Mouse (Mus musculus) ES-Bruce4 (cell line): ENCODE measurements around the gene Pcdh8. TPM values are rescaled to one million over a fixed set of nuclear protein-coding genes. Genes with fewer than 3 reads are reported as not detected.

ENCODE experiments used
- H3K27ac ChIP-seq: 2 replicates; pipeline ENCODE4 v1.5.1; 2012; ENCODE audit warnings: low read length, inconsistent platforms; ENCODE audit not compliant: insufficient read depth
- H3K27me3 ChIP-seq: 2 replicates; pipeline ENCODE4 v1.6.1; 2012; ENCODE audit warnings: mild to moderate bottlenecking, low read length, inconsistent platforms; ENCODE audit not compliant: control insufficient read depth, poor library complexity, insufficient read depth, severe bottlenecking
- H3K36me3 ChIP-seq: 2 replicates; pipeline ENCODE4 v1.6.1; 2012; ENCODE audit warnings: inconsistent platforms, mild to moderate bottlenecking, low read length, moderate library complexity; ENCODE audit not compliant: control insufficient read depth, poor library complexity, insufficient read depth, severe bottlenecking
- H3K4me1 ChIP-seq: one replicate; pipeline ENCODE4 v1.8.1; 2011; ENCODE audit warnings: low read length; ENCODE audit not compliant: control insufficient read depth, insufficient read depth
- H3K4me3 ChIP-seq: 2 replicates; pipeline ENCODE4 v1.5.1; 2011; ENCODE audit warnings: low read depth, mild to moderate bottlenecking, low read length
- H3K9ac ChIP-seq: 2 replicates; pipeline ENCODE4 v1.6.1; 2012; ENCODE audit warnings: low read depth, mild to moderate bottlenecking, inconsistent platforms; ENCODE audit not compliant: poor library complexity, severe bottlenecking
- H3K9me3 ChIP-seq: replicated peaks from 2 replicates; pipeline ENCODE4 v1.6.1; 2012; ENCODE audit warnings: mild to moderate bottlenecking, low read length, inconsistent platforms; ENCODE audit not compliant: control insufficient read depth, poor library complexity, insufficient read depth, severe bottlenecking
- CTCF ChIP-seq: IDR thresholded peaks from one replicate; pipeline ENCODE4 v1.8.1; 2011; ENCODE audit warnings: low read depth, low read length
- EP300 ChIP-seq: IDR thresholded peaks from 2 replicates; pipeline ENCODE4 v1.6.1; 2011; ENCODE audit warnings: low read depth, low read length; ENCODE audit not compliant: insufficient read depth
- POLR2A ChIP-seq: IDR thresholded peaks from one replicate; pipeline ENCODE4 v1.8.1; 2011; ENCODE audit warnings: low read length; ENCODE audit not compliant: insufficient read depth
- polyA plus RNA-seq: library from polyadenylated mRNA; stranded (reverse); fragments of >200 nt; gene quantifications from 2 replicates; pipeline ENCODE4 v1.2.4, GENCODE M21; 2011; ENCODE audit warnings: low read depth; ENCODE audit not compliant: missing spikeins, insufficient read depth, insufficient read length

Pcdh8 gene
- polyA plus RNA-seq, 1 experiment, result 0.39 TPM

GRCm38 (mm10) chr14:79787918-79788317 lies 16.8 kb upstream of the Pcdh8 start:
- TF ChIP-seq CTCF (no peak), POLR2A (no peak), EP300 (no peak)
- Histone ChIP-seq H3K27ac (no peak overlapping the region), H3K27me3 (no peaks in the 10 kb centered on the region), H3K9ac (no peak overlapping the region), H3K9me3 (no peaks in the 10 kb centered on the region; the same call in 1 of the 2 replicates), H3K4me3 (no peak overlapping the region), H3K4me1 (no peaks in the 10 kb centered on the region), H3K36me3 (no peaks in the 10 kb centered on the region)

- TF ChIP-seq CTCF (no peak), EP300 (no peak), POLR2A (no peak)
These were observed 14.3 kb upstream of the Pcdh8 start for GRCm38 (mm10) chr14:79785400-79785799.

GRCm38 (mm10) chr14:79780889-79781288 lies 9.8 kb upstream of the Pcdh8 start:
- Histone ChIP-seq H3K9ac (no peak overlapping the region), H3K27me3 (peaks cover 1% of the 10 kb centered on the region), H3K4me1 (no peaks in the 10 kb centered on the region), H3K27ac (no peak overlapping the region), H3K36me3 (no peaks in the 10 kb centered on the region), H3K4me3 (no peak overlapping the region), H3K9me3 (no peaks in the 10 kb centered on the region)
- no peak for TF ChIP-seq POLR2A
- TF ChIP-seq EP300, result no peak
- no peak for TF ChIP-seq CTCF

More at GRCm38 (mm10) chr14:79785400-79785799, 14.3 kb upstream of the Pcdh8 start:
- Histone ChIP-seq H3K36me3 (no peaks in the 10 kb centered on the region), H3K27ac (no peak overlapping the region), H3K4me1 (no peaks in the 10 kb centered on the region), H3K9me3 (no peaks in the 10 kb centered on the region; the same call in 1 of the 2 replicates), H3K9ac (no peak overlapping the region), H3K27me3 (peaks cover 1% of the 10 kb centered on the region; the same call in 1 of the 2 replicates), H3K4me3 (no peak overlapping the region)

- Histone ChIP-seq H3K27me3 (peaks cover 3% of the 10 kb centered on the region), H3K27ac (no peak overlapping the region), H3K4me3 (no peak overlapping the region)
These were observed 9.2 kb upstream of the Pcdh8 start for GRCm38 (mm10) chr14:79780332-79780731.

GRCm38 (mm10) chr14:79779841-79780240 lies 8.7 kb upstream of the Pcdh8 start:
- Histone ChIP-seq H3K9me3 (no peaks in the 10 kb centered on the region; the same call in 1 of the 2 replicates), H3K4me1 (no peaks in the 10 kb centered on the region), H3K4me3 (no peak overlapping the region), H3K36me3 (no peaks in the 10 kb centered on the region), H3K27me3 (peaks cover 7% of the 10 kb centered on the region), H3K27ac (no peak overlapping the region), H3K9ac (no peak overlapping the region)
- TF ChIP-seq CTCF (no peak), POLR2A (no peak), EP300 (no peak)

More at GRCm38 (mm10) chr14:79780332-79780731, 9.2 kb upstream of the Pcdh8 start:
- no peaks in the 10 kb centered on the region for H3K4me1 ChIP-seq
- H3K9ac ChIP-seq, result no peak overlapping the region
- H3K9me3 ChIP-seq, result no peaks in the 10 kb centered on the region; the same call in 1 of the 2 replicates
- no peaks in the 10 kb centered on the region for H3K36me3 ChIP-seq
- TF ChIP-seq POLR2A (no peak), EP300 (no peak), CTCF (no peak)

- no peak for TF ChIP-seq POLR2A
- TF ChIP-seq CTCF, result no peak
- TF ChIP-seq EP300, result no peak
- Histone ChIP-seq H3K27ac (no peak overlapping the region), H3K36me3 (no peaks in the 10 kb centered on the region), H3K9me3 (no peaks in the 10 kb centered on the region; the same call in 1 of the 2 replicates), H3K4me3 (peak overlapping the region; percentile 34), H3K9ac (no peak overlapping the region), H3K4me1 (no peaks in the 10 kb centered on the region), H3K27me3 (peaks cover 15% of the 10 kb centered on the region)
These were observed 2.6 kb upstream of the Pcdh8 start for GRCm38 (mm10) chr14:79773425-79774391.
